Comparison of ENCODE assay signal across 8 mouse cellular contexts in genomic region chr4:150909451-150910156, GRCm38 (mm10). TPM values are rescaled to one million over a fixed set of nuclear protein-coding genes. Genes with fewer than 3 reads are reported as not detected.
DNase-seq lines count a peak whose midpoint lies in the region; ATAC-seq lines count a peak whose summit lies in the region.

No protein-coding gene starts in this region.

- peak overlapping the region; percentile 96 for H3K9ac ChIP-seq in heart, embryonic 14.5 days (ENCODE audit: low read length)
- H3K9ac ChIP-seq in liver, embryonic 13.5 days = peak overlapping the region; percentile 90
- peak overlapping the region; percentile 89 for H3K9ac ChIP-seq in stomach, embryonic 16.5 days (ENCODE audit: low read length)

- H3K4me3 ChIP-seq in brown adipose tissue, adult 24 weeks (ENCODE audit: insufficient read depth, low read depth, low read length) = peak overlapping the region; percentile 86
- peak overlapping the region; percentile 85 to 94 for H3K4me3 ChIP-seq in heart, embryonic 14.5 days (ENCODE audit: control insufficient read depth in 1 of 2, insufficient read depth in 1 of 2, low read depth in 1 of 2, low read length in 2 of 2)
- peak overlapping the region; percentile 85 for H3K4me3 ChIP-seq in liver, embryonic 13.5 days (replicated peaks)
- peak overlapping the region; percentile 83 for H3K4me3 ChIP-seq in stomach, embryonic 16.5 days (replicated peaks; ENCODE audit: low read length)

- peak; percentile 100 for DNase-seq in CD4-positive, CD25-positive, alpha-beta regulatory T cell, adult 2 months (ENCODE audit: low read depth, low spot score)
- peak; percentile 96 for DNase-seq in fibroblast of lung, adult 2 months (ENCODE audit: low read depth)
- peak; percentile 99 for DNase-seq in kidney, postnatal 14 days
- peak; percentile 99 for DNase-seq in liver, embryonic 13.5 days
- DNase-seq in neural tube, embryonic 10.5 days (ENCODE audit: extremely low spot score, low spot score) = peak; percentile 100

- no peaks in the 10 kb centered on the region for H3K27me3 ChIP-seq in heart, embryonic 14.5 days (ENCODE audit: control insufficient read depth, insufficient read depth, low read length)
- H3K27me3 ChIP-seq in liver, embryonic 13.5 days = no peaks in the 10 kb centered on the region
- H3K27me3 ChIP-seq in stomach, embryonic 16.5 days (ENCODE audit: control insufficient read depth, insufficient read depth, low read length) = no peaks in the 10 kb centered on the region

- H3K4me2 ChIP-seq in heart, embryonic 14.5 days (ENCODE audit: low read length) = peak overlapping the region; percentile 84
- H3K4me2 ChIP-seq in liver, embryonic 13.5 days = peak overlapping the region; percentile 94
- peak overlapping the region; percentile 71 for H3K4me2 ChIP-seq in stomach, embryonic 16.5 days (ENCODE audit: low read depth, low read length)

- H3K4me1 ChIP-seq in brown adipose tissue, adult 24 weeks (ENCODE audit: control insufficient read depth, insufficient read depth, insufficient read length, low read length) = no peaks in the 10 kb centered on the region; the same call in 1 of the 2 replicates
- H3K4me1 ChIP-seq in heart, embryonic 14.5 days (ENCODE audit: control insufficient read depth in 2 of 2, insufficient read depth in 2 of 2, low read length in 2 of 2) = peaks cover 8 to 16% of the 10 kb centered on the region in 2 experiments
- H3K4me1 ChIP-seq in liver, embryonic 13.5 days (replicated peaks) = peaks cover 42% of the 10 kb centered on the region
- peaks cover 16% of the 10 kb centered on the region for H3K4me1 ChIP-seq in stomach, embryonic 16.5 days (ENCODE audit: control insufficient read depth, insufficient read depth, low read length)

- H3K9me3 ChIP-seq in heart, embryonic 14.5 days (ENCODE audit: control insufficient read depth, low read length) = no peaks in the 10 kb centered on the region
- no peaks in the 10 kb centered on the region for H3K9me3 ChIP-seq in liver, embryonic 13.5 days (replicated peaks)
- no peaks in the 10 kb centered on the region for H3K9me3 ChIP-seq in stomach, embryonic 16.5 days (replicated peaks; ENCODE audit: control insufficient read depth, low read length)

- H3K36me3 ChIP-seq in heart, embryonic 14.5 days (ENCODE audit: control insufficient read depth, insufficient read depth, low read length) = peaks cover 28% of the 10 kb centered on the region
- peaks cover 32% of the 10 kb centered on the region for H3K36me3 ChIP-seq in liver, embryonic 13.5 days
- H3K36me3 ChIP-seq in stomach, embryonic 16.5 days (ENCODE audit: control insufficient read depth, insufficient read depth, low read length) = peaks cover 7% of the 10 kb centered on the region; the same call in 1 of the 2 replicates

- under 1% methylated on average over 56 of the region's 56 CpGs for WGBS in heart, embryonic 14.5 days
- WGBS in liver, embryonic 13.5 days (ENCODE audit: insufficient replicate concordance) = under 1% methylated on average over 56 of the region's 56 CpGs
- under 1% methylated on average over 56 of the region's 56 CpGs for WGBS in stomach, embryonic 16.5 days

- ATAC-seq in heart, embryonic 14.5 days (ENCODE audit: insufficient number of reproducible peaks, insufficient read depth, low FRiP score, low read depth) = peak; percentile 90
- peak; percentile 85 for ATAC-seq in liver, embryonic 13.5 days (ENCODE audit: low read depth)
- peak; percentile 92 for ATAC-seq in stomach, embryonic 16.5 days (ENCODE audit: insufficient read depth, low FRiP score)

- peak overlapping the region; percentile 69 for H3K27ac ChIP-seq in brown adipose tissue, adult 24 weeks (replicated peaks; ENCODE audit: low read depth, low read length)
- peak overlapping the region; percentile 84 to 88 for H3K27ac ChIP-seq in heart, embryonic 14.5 days (replicated peaks in 1 of 2; ENCODE audit: control insufficient read depth in 1 of 2, insufficient read depth in 1 of 2, low read depth in 2 of 2, low read length in 2 of 2)
- peak overlapping the region; percentile 83 for H3K27ac ChIP-seq in liver, embryonic 13.5 days
- H3K27ac ChIP-seq in stomach, embryonic 16.5 days (ENCODE audit: low read length) = peak overlapping the region; percentile 78

RNA-seq across cellular contexts. Expression of gene Park7, which starts 4.6 kb away (rescaled TPM):
- 176 and 208 TPM in 2 replicates for polyA plus RNA-seq in brown adipose tissue, adult 24 weeks (2012; ENCODE audit: insufficient read depth, insufficient read length, missing spikeins)
- polyA plus RNA-seq in heart, embryonic 14.5 days (2014; fragmentation: Nextera tagmentation; extraction: Ambion mirVana) = 333 and 351 TPM in 2 replicates
- 302 and 304 TPM in 2 replicates for polyA plus RNA-seq in liver, embryonic 13.5 days (2015; fragmentation: Nextera tagmentation; extraction: Ambion mirVana)
- polyA plus RNA-seq in stomach, embryonic 16.5 days (2015; fragmentation: Nextera tagmentation; extraction: Ambion mirVana) = 362 and 368 TPM in 2 replicates

RNA-seq across cellular contexts. Expression of gene Tnfrsf9, which starts 4.8 kb away (rescaled TPM):
- polyA plus RNA-seq in brown adipose tissue, adult 24 weeks (2012; ENCODE audit: insufficient read depth, insufficient read length, missing spikeins) = not detected in 2 replicates
- 1.8 and 2.1 TPM in 2 replicates for polyA plus RNA-seq in heart, embryonic 14.5 days (2014; fragmentation: Nextera tagmentation; extraction: Ambion mirVana)
- polyA plus RNA-seq in liver, embryonic 13.5 days (2015; fragmentation: Nextera tagmentation; extraction: Ambion mirVana) = 0.17 and 0.20 TPM in 2 replicates
- 0.84 and 1.3 TPM in 2 replicates for polyA plus RNA-seq in stomach, embryonic 16.5 days (2015; fragmentation: Nextera tagmentation; extraction: Ambion mirVana)

RNA-seq across cellular contexts. Expression of gene Errfi1, which starts 55.9 kb away (rescaled TPM):
- polyA plus RNA-seq in brown adipose tissue, adult 24 weeks (2012; ENCODE audit: insufficient read depth, insufficient read length, missing spikeins) = 14.8 and 32.1 TPM in 2 replicates
- polyA plus RNA-seq in heart, embryonic 14.5 days (2014; fragmentation: Nextera tagmentation; extraction: Ambion mirVana) = 9.4 and 10.7 TPM in 2 replicates
- polyA plus RNA-seq in liver, embryonic 13.5 days (2015; fragmentation: Nextera tagmentation; extraction: Ambion mirVana) = 12.8 and 15.4 TPM in 2 replicates
- 29.4 and 30.8 TPM in 2 replicates for polyA plus RNA-seq in stomach, embryonic 16.5 days (2015; fragmentation: Nextera tagmentation; extraction: Ambion mirVana)

Comparison
In these comparisons a context has a peak if more than half of its experiments do, and no peak if none do; other contexts are left out.
1. Peak in every context shown above with its lines: DNase-seq, ATAC-seq, H3K4me3 ChIP-seq and H3K27ac ChIP-seq.